Mouse (Mus musculus): ENCODE data around the gene Gsc2.

- no peak for TF ChIP-seq CTCF (IDR thresholded peaks at IDR 0.05; ENCODE audit: borderline replicate concordance, insufficient read depth, low read length)
- TF ChIP-seq POLR2A (IDR thresholded peaks at IDR 0.05; ENCODE audit: low read depth, low read length), result no peak
Observed at GRCm38 (mm10) chr16:17875174-17875573, 39.7 kb downstream of the Gsc2 start.
